ENCODE assay signal across 10 mouse cellular contexts in genomic region chr5:134131586-134131985, GRCm38 (mm10). TPM values are rescaled to one million over a fixed set of nuclear protein-coding genes. Genes with fewer than 3 reads are reported as not detected.
DNase-seq lines count a peak whose midpoint lies in the region; ATAC-seq and TF ChIP-seq lines count a peak whose summit lies in the region.
"Had no signal": no experiment of that assay in that cellular context is flagged by ENCODE, and none has a peak within 500 bp of the region (broad histone marks: within the 10 kb centered on the region; RNA-seq: fewer than 3 reads in every experiment).

No protein-coding gene starts in this region.

- 19% methylated on average over 4 of the region's 4 CpGs for WGBS in forebrain, embryonic 10.5 days
- 20% methylated on average over 4 of the region's 4 CpGs for WGBS in forebrain, embryonic 16.5 days
- WGBS in midbrain, embryonic 10.5 days, result 20% methylated on average over 4 of the region's 4 CpGs

- dilution Hi-C loops in CH12.LX (cut with MboI; ENCODE audit: extremely low pct_ligation_motif_present, extremely low pct_unique_long_range_greater_than_20kb, low sequenced_read_pairs), result no loop called here

- no peak for TF ChIP-seq EP300 in CH12.LX (IDR thresholded peaks at IDR 0.05; ENCODE audit: low read length)

- H3K79me2 ChIP-seq in CH12.LX (replicated peaks; ENCODE audit: control insufficient read depth, extremely low read depth, insufficient read depth, poor library complexity, severe bottlenecking), result no peaks in the 10 kb centered on the region

- ATAC-seq in forebrain, embryonic 16.5 days, result no peak

- no peak for TF ChIP-seq POLR2A in CH12.LX (IDR thresholded peaks at IDR 0.05; ENCODE audit: low read depth, low read length)

- DNase-seq in forebrain, embryonic 10.5 days (ENCODE audit: extremely low spot score, low spot score), result peak; percentile 25
- no peak for DNase-seq in CH12.LX (ENCODE audit: extremely low read depth)
- DNase-seq in embryo, embryonic 10.5 days (ENCODE audit: low spot score), result peak; percentile 65
- peak; percentile 67 for DNase-seq in midbrain, embryonic 10.5 days (ENCODE audit: low spot score)
- no peak for DNase-seq in layer of hippocampus, postnatal 25 days (ENCODE audit: extremely low spot score in 1 of 2, low spot score in 1 of 2)
- no peak for DNase-seq in gastrocnemius, postnatal 25 days
- no peak for DNase-seq in thymus, postnatal 36 days
- DNase-seq: gastrocnemius, adult 2 months had no signal

- no peak overlapping the region for H3K27ac ChIP-seq in forebrain, embryonic 10.5 days
- no peak overlapping the region; the same call in 1 of the 2 replicates for H3K27ac ChIP-seq in forebrain, embryonic 16.5 days (ENCODE audit: low read length)
- no peak overlapping the region for H3K27ac ChIP-seq in CH12.LX (ENCODE audit: insufficient read depth, low read depth)
- H3K27ac ChIP-seq in midbrain, embryonic 10.5 days (replicated peaks), result peak overlapping the region; percentile 66
- H3K27ac ChIP-seq: embryonic facial prominence, embryonic 12.5 days; gastrocnemius, adult 2 months had no signal

- H3K27me3 ChIP-seq in forebrain, embryonic 10.5 days (ENCODE audit: poor library complexity, severe bottlenecking), result no peaks in the 10 kb centered on the region
- no peaks in the 10 kb centered on the region for H3K27me3 ChIP-seq in forebrain, embryonic 16.5 days (replicated peaks; ENCODE audit: control insufficient read depth, insufficient read depth, low read length)
- no peaks in the 10 kb centered on the region for H3K27me3 ChIP-seq in CH12.LX (replicated peaks)
- H3K27me3 ChIP-seq in midbrain, embryonic 10.5 days (ENCODE audit: low read depth, poor library complexity, severe bottlenecking), result no peaks in the 10 kb centered on the region
- H3K27me3 ChIP-seq: embryonic facial prominence, embryonic 12.5 days had no signal

- H3K9ac ChIP-seq in forebrain, embryonic 16.5 days (replicated peaks; ENCODE audit: low read depth, low read length), result no peak overlapping the region
- no peak overlapping the region for H3K9ac ChIP-seq in CH12.LX (ENCODE audit: insufficient read depth, low read depth)
- H3K9ac ChIP-seq: embryonic facial prominence, embryonic 12.5 days had no signal

- TF ChIP-seq CTCF in CH12.LX (conservative IDR thresholded peaks at IDR 0.05 in 1 of 2, IDR thresholded peaks at IDR 0.05 in 1 of 2; ENCODE audit: low read depth in 2 of 2, low read length in 2 of 2), result no peak

- no peak overlapping the region for H3K4me3 ChIP-seq in forebrain, embryonic 10.5 days
- no peak overlapping the region for H3K4me3 ChIP-seq in forebrain, embryonic 16.5 days (replicated peaks; ENCODE audit: low read length)
- no peak overlapping the region for H3K4me3 ChIP-seq in CH12.LX (replicated peaks in 1 of 3; ENCODE audit: low read depth in 2 of 3, low read length in 2 of 3, poor library complexity in 1 of 3)
- H3K4me3 ChIP-seq in midbrain, embryonic 10.5 days, result no peak overlapping the region
- H3K4me3 ChIP-seq: embryonic facial prominence, embryonic 12.5 days; gastrocnemius, adult 2 months had no signal

- peaks cover 5% of the 10 kb centered on the region; the same call in 1 of the 2 replicates for H3K9me3 ChIP-seq in forebrain, embryonic 10.5 days
- H3K9me3 ChIP-seq in forebrain, embryonic 16.5 days (ENCODE audit: control insufficient read depth, low read length), result no peaks in the 10 kb centered on the region
- H3K9me3 ChIP-seq in CH12.LX (replicated peaks; ENCODE audit: low read length), result peaks cover 18% of the 10 kb centered on the region
- H3K9me3 ChIP-seq in midbrain, embryonic 10.5 days (replicated peaks), result peaks cover 6% of the 10 kb centered on the region

- peaks cover 45% of the 10 kb centered on the region for H3K36me3 ChIP-seq in forebrain, embryonic 10.5 days (replicated peaks)
- peaks cover 31% of the 10 kb centered on the region for H3K36me3 ChIP-seq in forebrain, embryonic 16.5 days (ENCODE audit: control insufficient read depth, insufficient read depth)
- peaks cover 5 to 30% of the 10 kb centered on the region in 2 experiments for H3K36me3 ChIP-seq in CH12.LX (replicated peaks in 1 of 2; ENCODE audit: control insufficient read depth in 1 of 2, insufficient read depth in 1 of 2, low read length in 1 of 2)
- H3K36me3 ChIP-seq in midbrain, embryonic 10.5 days, result peaks cover 64% of the 10 kb centered on the region

- in situ Hi-C loops in CH12.LX (cut with MboI; ENCODE audit: low pct_ligation_motif_present, low pct_unique_long_range_greater_than_20kb, low sequenced_read_pairs), result no loop called here

- H3K4me2 ChIP-seq in forebrain, embryonic 16.5 days (ENCODE audit: low read length), result no peak overlapping the region
- no peak overlapping the region for H3K4me2 ChIP-seq in CH12.LX (ENCODE audit: insufficient read depth, low read depth, poor library complexity, severe bottlenecking)
- H3K4me2 ChIP-seq: embryonic facial prominence, embryonic 12.5 days had no signal

- H3K4me1 ChIP-seq in forebrain, embryonic 10.5 days, result peaks cover 13% of the 10 kb centered on the region
- H3K4me1 ChIP-seq in forebrain, embryonic 16.5 days (replicated peaks; ENCODE audit: control insufficient read depth, insufficient read depth, low read length), result peaks cover 6% of the 10 kb centered on the region; the same call in 1 of the 2 replicates
- H3K4me1 ChIP-seq in CH12.LX (ENCODE audit: control insufficient read depth in 1 of 2, insufficient read depth in 2 of 2), result peaks cover 9 to 25% of the 10 kb centered on the region in 2 experiments
- H3K4me1 ChIP-seq in midbrain, embryonic 10.5 days, result peaks cover 17% of the 10 kb centered on the region
- H3K4me1 ChIP-seq: embryonic facial prominence, embryonic 12.5 days had no signal

- TF ChIP-seq RAD21 in CH12.LX (IDR thresholded peaks at IDR 0.05; ENCODE audit: low read depth, low read length), result no peak

TF ChIP-seq in CH12.LX, 34 proteins besides CTCF, POLR2A, EP300 and RAD21:
- TF ChIP-seq USF2 (conservative IDR thresholded peaks at IDR 0.05; ENCODE audit: low read depth, low read length) (no peak), IRF4 (IDR thresholded peaks at IDR 0.05; ENCODE audit: low read depth, low read length) (0 out of 2 replicates have a peak, but pooled peaks have one; percentile 34)

RNA-seq across cellular contexts. Expression of gene Castor2, which starts 32.1 kb away (rescaled TPM):
- polyA plus RNA-seq in forebrain, embryonic 10.5 days (2016; fragmentation: Nextera tagmentation; extraction: Ambion mirVana), result 7.9 and 8.8 TPM in 2 replicates
- 29.2 and 31.4 TPM in 2 replicates for polyA plus RNA-seq in forebrain, embryonic 16.5 days (2015; fragmentation: Nextera tagmentation; extraction: Ambion mirVana)
- total RNA-seq in CH12.LX (2012; rRNA removed) (1.2 and 1.3 TPM in 2 replicates), CH12.LX (2014; rRNA removed) (0.31 and 0.35 TPM in 2 replicates)
- 3.8 and 3.9 TPM in 2 replicates for polyA plus RNA-seq in CH12.LX (2012; ENCODE audit: insufficient read length, low read depth)
- polyA plus RNA-seq in midbrain, embryonic 10.5 days (2016; fragmentation: Nextera tagmentation; extraction: Ambion mirVana), result 10.1 and 12.8 TPM in 2 replicates
- total RNA-seq in layer of hippocampus, postnatal 25 days (2021), result 10 to 100 TPM; 64.5 to 69.2 TPM
- total RNA-seq in gastrocnemius, postnatal 25 days (2021), result 10 to 100 TPM; 45.7 to 46.8 TPM

RNA-seq across cellular contexts. Expression of gene Rcc1l, which starts 45.0 kb away (rescaled TPM):
- polyA plus RNA-seq in forebrain, embryonic 10.5 days (2016; fragmentation: Nextera tagmentation; extraction: Ambion mirVana), result 40.2 and 44.3 TPM in 2 replicates
- polyA plus RNA-seq in forebrain, embryonic 16.5 days (2015; fragmentation: Nextera tagmentation; extraction: Ambion mirVana), result 23.6 and 24.1 TPM in 2 replicates
- total RNA-seq in CH12.LX (2012; rRNA removed) (42.3 and 42.7 TPM in 2 replicates), CH12.LX (2014; rRNA removed) (24.6 and 25.4 TPM in 2 replicates)
- polyA plus RNA-seq in CH12.LX (2012; ENCODE audit: insufficient read length, low read depth), result 31.0 and 31.8 TPM in 2 replicates
- 35.9 and 38.0 TPM in 2 replicates for polyA plus RNA-seq in midbrain, embryonic 10.5 days (2016; fragmentation: Nextera tagmentation; extraction: Ambion mirVana)
- total RNA-seq in layer of hippocampus, postnatal 25 days (2021), result 10 to 100 TPM; 14.0 to 15.7 TPM
- total RNA-seq in gastrocnemius, postnatal 25 days (2021), result 10 to 100 TPM; 18.6 to 20.4 TPM

RNA-seq across cellular contexts. Expression of gene Gtf2ird2, which starts 52.2 kb away (rescaled TPM):
- 7.0 and 7.6 TPM in 2 replicates for polyA plus RNA-seq in forebrain, embryonic 10.5 days (2016; fragmentation: Nextera tagmentation; extraction: Ambion mirVana)
- polyA plus RNA-seq in forebrain, embryonic 16.5 days (2015; fragmentation: Nextera tagmentation; extraction: Ambion mirVana), result 11.6 and 12.5 TPM in 2 replicates
- total RNA-seq in CH12.LX (2012; rRNA removed), result 4.4 and 4.7 TPM in 2 replicates
- total RNA-seq in CH12.LX (2014; rRNA removed), result 1.9 and 3.0 TPM in 2 replicates
- polyA plus RNA-seq in CH12.LX (2012; ENCODE audit: insufficient read length, low read depth), result 6.8 and 9.7 TPM in 2 replicates
- polyA plus RNA-seq in midbrain, embryonic 10.5 days (2016; fragmentation: Nextera tagmentation; extraction: Ambion mirVana), result 7.1 and 8.9 TPM in 2 replicates
- total RNA-seq in layer of hippocampus, postnatal 25 days (2021), result 10 to 100 TPM; 14.8 to 15.4 TPM
- total RNA-seq in gastrocnemius, postnatal 25 days (2021), result 1 to 10 TPM; 5.3 to 5.4 TPM

Comparison
In these comparisons a context has a peak if more than half of its experiments do, and no peak if none do; other contexts are left out.
1. DNase-seq: peak in forebrain, embryonic 10.5 days (single experiment), embryo, embryonic 10.5 days (single experiment) and midbrain, embryonic 10.5 days (single experiment); none in CH12.LX (single experiment), layer of hippocampus, postnatal 25 days (0 of 2), gastrocnemius, postnatal 25 days (single experiment) and thymus, postnatal 36 days (0 of 2).